Mouse (Mus musculus) liver, adult 2 months (tissue): ENCODE results near the gene Clhc1. TPM values are rescaled to one million over a fixed set of nuclear protein-coding genes. Genes with fewer than 3 reads are reported as not detected.
"Not testable (repeated sequence)": the region's sequence is repeated elsewhere in the genome, so short reads cannot be mapped to it uniquely, and the experiment has no call there.

Source experiments
- DNase-seq: peaks from one replicate; pipeline ENCODE4 v3.0.0-alpha.2; 2011; ENCODE audit warnings: low read depth, low spot score; ENCODE audit errors: extremely low read depth
- H3K27ac ChIP-seq: fragments of 200-500 bp; replicated peaks from 2 replicates; pipeline ENCODE4 v1.5.1; 2012; ENCODE audit warnings: low read depth, mild to moderate bottlenecking, control low read depth, inconsistent platforms, low read length; ENCODE audit not compliant: insufficient read depth
- H3K27me3 ChIP-seq: fragments of 200-500 bp; 2 replicates; pipeline ENCODE4 v1.6.1; 2012; ENCODE audit warnings: mild to moderate bottlenecking, moderate library complexity, low read length, inconsistent platforms; ENCODE audit not compliant: control insufficient read depth, insufficient read depth
- H3K36me3 ChIP-seq: fragments of 200-500 bp; 2 replicates; pipeline ENCODE4 v1.6.1; 2012; ENCODE audit warnings: low read length, inconsistent platforms; ENCODE audit not compliant: control insufficient read depth, insufficient read depth
- H3K4me1 ChIP-seq: fragments of 200-500 bp; 2 replicates; pipeline ENCODE4 v1.6.1; 2011; ENCODE audit warnings: low read length; ENCODE audit not compliant: control insufficient read depth, insufficient read depth
- H3K4me3 ChIP-seq: fragments of 200-500 bp; 2 replicates; pipeline ENCODE4 v1.5.1; 2011; ENCODE audit warnings: low read depth, mild to moderate bottlenecking, control low read depth, low read length, moderate library complexity; ENCODE audit not compliant: insufficient read depth
- H3K79me2 ChIP-seq: fragments of 200-500 bp; 2 replicates; pipeline ENCODE4 v1.6.1; 2012; ENCODE audit warnings: inconsistent platforms, mild to moderate bottlenecking, low read length, moderate library complexity; ENCODE audit not compliant: control insufficient read depth, insufficient read depth
- H3K9ac ChIP-seq: fragments of 200-500 bp; 2 replicates; pipeline ENCODE4 v1.6.1; 2012; ENCODE audit warnings: low read depth, mild to moderate bottlenecking, control low read depth, inconsistent platforms, low read length
- CTCF ChIP-seq: fragments of 200-500 bp; IDR thresholded peaks from 2 replicates; pipeline ENCODE4 v1.5.1; 2011; ENCODE audit warnings: low read depth, low read length, control low read depth
- POLR2A ChIP-seq: fragments of 200-500 bp; IDR thresholded peaks from 2 replicates; pipeline ENCODE4 v1.6.1; 2011; ENCODE audit warnings: low read length, control low read depth; ENCODE audit not compliant: insufficient read depth; ENCODE audit errors: extremely low read depth
- WGBS: fragments of 180-500 bp; shearing (Covaris S2); methylation state at CpG from one replicate; pipeline ENCODE4 v1.1.7; 2018; 5-methylcytosine and 5-hydroxymethylcytosine counted together
- polyA plus RNA-seq: library from polyadenylated mRNA; depleted of rRNA; stranded (reverse); fragments of >200 nt; gene quantifications from 2 replicates; pipeline ENCODE4 v1.2.3, GENCODE M21; 2012
- total RNA-seq: library from RNA; depleted of rRNA; stranded (reverse); fragments of >200 nt; gene quantifications from 2 replicates; pipeline ENCODE4 v1.2.3, GENCODE M21; 2014

The Clhc1 gene
- total and polyA plus RNA-seq, 2 experiments: 0.28 TPM; not detected in 1

DNA sequence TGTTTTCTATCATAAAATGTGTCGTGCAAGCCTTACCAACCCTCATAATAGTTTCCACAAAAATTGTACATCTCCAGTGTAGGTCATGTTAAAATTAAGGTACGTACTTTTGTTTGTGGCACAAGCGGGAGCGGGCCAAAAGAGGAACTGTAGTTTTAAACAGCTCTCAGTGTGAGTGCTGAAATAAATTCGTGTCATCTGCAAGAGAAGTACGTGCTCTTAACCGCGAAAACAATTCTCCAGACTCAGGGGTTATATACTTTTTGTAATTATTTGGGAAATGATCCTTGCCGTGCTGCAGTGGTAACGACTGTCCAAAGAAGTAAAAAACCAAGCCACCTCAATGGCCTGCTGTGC lies 33.4 kb upstream of the Clhc1 start:
- peak overlapping the region; percentile 79 for H3K9ac ChIP-seq
- no peaks in the 10 kb centered on the region for H3K27me3 ChIP-seq
- WGBS: 14% methylated on average over 10 of the region's 10 CpGs
- peaks cover 9% of the 10 kb centered on the region for H3K36me3 ChIP-seq
- H3K79me2 ChIP-seq: no peaks in the 10 kb centered on the region; the same call in 1 of the 2 replicates
- TF ChIP-seq POLR2A (no peak), CTCF (no peak)
- H3K4me3 ChIP-seq: peak overlapping the region; percentile 87
- H3K27ac ChIP-seq: no peak overlapping the region
- peak; percentile 24 for DNase-seq
- H3K4me1 ChIP-seq: peaks cover 1% of the 10 kb centered on the region; the same call in 1 of the 2 replicates

DNA sequence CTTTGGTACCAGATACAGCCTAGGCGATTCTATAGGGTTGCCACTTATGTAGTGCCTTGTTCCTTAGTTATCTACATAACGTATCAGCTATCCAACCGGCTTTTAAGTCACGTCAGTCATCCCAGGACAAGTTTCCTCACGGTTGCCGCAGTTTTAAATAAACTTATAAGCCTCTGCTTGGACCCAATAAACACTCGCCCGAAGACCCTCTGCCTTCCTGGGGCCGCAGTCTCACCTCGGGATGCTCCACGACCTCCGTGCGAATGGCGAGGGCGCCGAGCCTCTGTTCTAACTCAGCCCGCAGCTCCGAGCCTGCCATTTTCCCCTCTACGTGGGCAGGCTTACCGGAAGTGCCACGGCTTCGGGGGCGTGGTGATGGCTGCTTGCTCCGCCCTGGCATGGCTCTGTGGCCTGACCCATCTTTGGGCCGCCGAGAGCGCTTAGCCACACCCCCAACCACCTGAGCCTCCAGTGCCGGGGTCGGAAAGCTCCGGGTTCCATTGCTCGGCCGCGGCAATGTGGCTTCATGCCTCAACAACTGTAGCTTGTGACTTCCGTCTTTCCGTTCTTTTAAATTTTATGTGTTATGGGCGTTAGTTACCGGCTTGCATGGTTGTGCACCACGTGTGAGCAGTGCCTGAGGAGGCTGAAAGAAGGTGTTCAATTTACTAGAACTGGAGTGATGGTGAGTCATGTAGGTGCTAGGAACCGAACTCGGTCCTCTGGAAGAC lies 32.9 kb upstream of the Clhc1 start, which contains the start of gene Prorsd1:
Gene Prorsd1, minus strand, starts transcription at position 352 of the 731 bp plus-strand sequence.
- 2% methylated on average over 40 of the region's 40 CpGs for WGBS
- peak; percentile 83 for DNase-seq
- peaks cover 9% of the 10 kb centered on the region for H3K36me3 ChIP-seq
- TF ChIP-seq CTCF (no peak), POLR2A (peak; percentile 85)
- H3K79me2 ChIP-seq: no peaks in the 10 kb centered on the region; the same call in 1 of the 2 replicates
- peak within 1 kb of the TSS; percentile 87 for H3K4me3 ChIP-seq
- peak within 1 kb of the TSS; percentile 79 for H3K9ac ChIP-seq
- peak within 1 kb of the TSS; percentile 40 for H3K27ac ChIP-seq
- peaks cover 1% of the 10 kb centered on the region; the same call in 1 of the 2 replicates for H3K4me1 ChIP-seq
- H3K27me3 ChIP-seq: no peaks in the 10 kb centered on the region

DNA sequence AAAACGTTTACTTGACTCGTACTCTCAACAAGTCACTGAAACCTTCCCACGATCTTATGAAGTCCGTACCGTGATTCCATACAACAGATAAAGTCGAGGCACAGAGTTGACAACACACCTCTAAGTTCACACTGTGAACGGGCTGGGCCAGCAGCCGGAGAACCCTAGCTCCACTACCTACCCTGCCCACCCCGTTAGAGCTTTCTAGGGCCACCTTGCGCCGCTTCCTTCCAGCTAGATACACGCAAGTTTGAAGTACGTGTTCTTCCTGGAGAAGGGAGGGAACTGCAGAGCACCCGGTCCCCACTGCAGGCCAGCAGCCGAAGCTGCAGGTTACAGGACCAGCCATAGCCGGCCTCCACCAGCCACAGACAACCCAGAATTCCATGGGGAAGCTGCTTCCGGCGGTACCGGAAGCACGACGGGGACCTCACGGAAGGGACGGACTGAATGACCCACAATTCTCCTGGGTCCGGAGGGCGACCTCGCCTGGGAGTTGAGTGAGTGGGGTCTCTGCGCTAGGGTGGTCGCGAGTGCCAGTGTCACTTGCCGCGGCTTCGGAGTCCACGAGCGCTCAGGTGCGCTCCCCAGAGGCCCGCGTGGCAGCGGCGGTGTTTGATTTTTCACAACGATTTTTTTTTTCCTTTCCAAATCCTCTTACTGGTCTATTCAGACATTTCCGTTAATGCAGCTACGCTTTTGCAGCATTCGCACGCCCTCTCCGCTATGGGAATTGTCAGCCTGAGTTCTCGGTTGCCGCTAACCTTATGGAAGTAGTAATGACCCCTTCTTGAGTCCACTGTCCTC lies 21.6 kb upstream of the Clhc1 start, which contains the start of gene Mtif2:
Gene Mtif2, plus strand, starts transcription at position 421 of the 807 bp plus-strand sequence.
- TF ChIP-seq POLR2A: peak; percentile 85
- TF ChIP-seq CTCF: no peak
- peaks cover 9% of the 10 kb centered on the region for H3K4me1 ChIP-seq
- peak; percentile 82 for DNase-seq
- WGBS: 3% methylated on average over 47 of the region's 47 CpGs
- peak within 1 kb of the TSS; percentile 80 for H3K27ac ChIP-seq
- peak within 1 kb of the TSS; percentile 91 for H3K9ac ChIP-seq
- peaks cover 9% of the 10 kb centered on the region for H3K36me3 ChIP-seq
- H3K79me2 ChIP-seq: no peaks in the 10 kb centered on the region; the same call in 1 of the 2 replicates
- H3K27me3 ChIP-seq: no peaks in the 10 kb centered on the region
- H3K4me3 ChIP-seq: peak within 1 kb of the TSS; percentile 92

DNA sequence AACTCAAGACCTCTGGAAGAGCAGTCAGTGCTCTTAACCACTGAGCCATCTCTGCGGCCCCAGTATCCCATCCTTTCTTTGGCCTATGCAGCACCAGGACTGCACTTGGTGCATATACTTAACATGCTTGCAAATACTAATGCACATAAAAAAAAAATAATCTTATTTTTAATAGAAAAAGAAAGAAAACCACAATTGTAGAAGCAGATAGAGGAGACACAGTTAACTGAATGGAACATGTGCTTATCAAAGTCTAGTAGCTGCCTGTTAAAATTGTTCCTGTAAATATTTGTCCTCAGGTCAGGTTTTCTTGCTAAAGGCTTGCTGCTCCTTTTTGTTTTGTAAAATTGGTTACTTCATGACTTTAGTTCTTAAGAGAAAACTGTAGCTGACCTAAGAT lies 9.5 kb upstream of the Clhc1 start:
- Histone ChIP-seq H3K9ac (no peak overlapping the region), H3K27me3 (no peaks in the 10 kb centered on the region), H3K36me3 (peaks cover 52% of the 10 kb centered on the region), H3K4me1 (no peaks in the 10 kb centered on the region), H3K27ac (no peak overlapping the region), H3K4me3 (no peak overlapping the region), H3K79me2 (no peaks in the 10 kb centered on the region)
- 100% methylated on average over 1 of the region's 1 CpGs for WGBS
- TF ChIP-seq CTCF: no peak
- DNase-seq: no peak

DNA sequence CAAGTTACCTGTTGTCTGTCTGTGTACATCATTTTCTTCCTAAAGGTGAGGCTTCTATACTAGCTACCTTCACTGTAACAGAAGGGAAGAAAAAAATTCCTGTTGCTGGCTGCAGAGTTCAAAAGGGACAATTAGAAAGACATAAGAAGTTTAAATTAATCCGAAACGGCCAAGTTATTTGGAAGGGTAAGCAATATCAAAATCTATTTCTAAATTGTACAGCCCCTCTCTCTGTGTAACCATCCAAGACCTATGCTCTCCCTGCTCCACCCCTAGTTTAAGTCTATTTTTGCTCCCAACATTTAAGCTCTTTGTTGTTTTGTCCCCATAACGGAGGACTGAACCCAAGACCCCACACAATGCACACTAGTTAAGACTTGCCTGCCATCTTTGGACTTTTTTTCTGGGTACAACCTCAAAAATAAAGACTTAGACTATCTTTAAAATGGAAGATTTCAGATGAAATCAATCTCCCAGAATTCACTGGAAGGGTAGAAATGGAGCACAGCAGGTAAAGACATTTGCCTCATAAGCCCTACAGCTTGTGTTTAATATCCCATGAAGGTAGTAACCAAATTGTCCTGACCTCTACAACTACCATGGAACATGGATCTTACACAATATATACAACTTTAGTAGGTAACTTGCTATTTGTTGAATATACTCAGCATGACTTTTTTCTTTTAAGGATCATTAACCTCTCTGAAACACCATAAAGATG lies 3.4 kb upstream of the Clhc1 start:
- Histone ChIP-seq H3K4me3 (no peak overlapping the region), H3K27ac (no peak overlapping the region), H3K79me2 (peaks cover 5% of the 10 kb centered on the region; the same call in 1 of the 2 replicates), H3K9ac (no peak overlapping the region), H3K36me3 (peaks cover 40% of the 10 kb centered on the region), H3K4me1 (0 out of 2 replicates have a peak, but pooled peaks cover 8% of the 10 kb centered on the region), H3K27me3 (no peaks in the 10 kb centered on the region)
- TF ChIP-seq POLR2A (no peak), CTCF (no peak)
- DNase-seq: no peak
- WGBS: 95% methylated on average over 3 of the region's 3 CpGs

DNA sequence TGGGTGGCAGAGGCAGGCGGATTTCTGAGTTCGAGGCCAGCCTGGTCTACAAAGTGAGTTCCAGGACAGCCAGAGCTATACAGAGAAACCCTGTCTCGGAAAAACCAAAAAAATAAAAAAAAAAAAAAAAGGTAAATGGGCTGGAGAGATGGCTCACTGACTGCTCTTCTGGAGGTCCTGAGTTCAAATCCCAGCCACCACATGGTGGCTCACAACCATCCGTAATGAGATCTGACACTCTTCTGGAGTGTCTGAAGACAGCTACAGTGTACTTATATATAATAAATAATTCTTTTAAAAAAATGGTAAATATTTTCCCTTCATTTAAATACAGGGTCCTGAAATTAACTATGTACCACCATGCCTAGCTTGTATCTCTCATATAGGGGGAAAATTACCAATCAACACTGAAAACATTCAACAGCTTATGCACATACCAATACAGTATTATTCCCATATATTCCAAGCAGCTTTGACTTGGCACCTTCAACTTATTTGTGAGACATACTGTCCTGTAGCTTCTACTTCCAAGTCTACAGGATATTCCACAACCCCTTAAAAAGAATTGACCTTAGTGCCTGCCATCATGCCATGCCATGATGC lies 2.5 kb upstream of the Clhc1 start:
- H3K36me3 ChIP-seq: peaks cover 38% of the 10 kb centered on the region
- WGBS: 94% methylated on average over 4 of the region's 4 CpGs
- H3K79me2 ChIP-seq, H3K27me3 ChIP-seq, H3K9ac ChIP-seq, H3K27ac ChIP-seq, H3K4me3 ChIP-seq, DNase-seq, H3K4me1 ChIP-seq: not testable (repeated sequence)

DNA sequence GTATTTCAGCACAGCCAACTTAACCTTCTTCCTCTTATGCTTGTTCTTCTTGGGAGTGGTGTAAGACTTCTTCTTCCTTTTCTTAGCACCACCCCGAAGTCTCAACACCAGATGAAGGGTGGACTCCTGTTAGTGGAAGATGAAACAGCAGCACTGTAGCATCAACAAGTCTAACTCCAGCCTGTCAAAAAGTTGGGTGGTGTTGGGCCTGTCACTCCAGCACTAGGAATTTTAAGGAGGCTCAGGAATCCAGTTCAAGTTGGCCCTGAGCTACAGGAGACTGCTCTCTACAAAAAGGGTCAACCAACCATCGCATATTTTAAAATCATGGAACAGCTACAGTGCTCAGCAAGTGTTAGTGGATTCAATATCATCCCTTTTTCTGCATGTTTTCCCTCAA lies 1.5 kb upstream of the Clhc1 start:
- not testable (repeated sequence) for H3K4me1 ChIP-seq, H3K9ac ChIP-seq, H3K27me3 ChIP-seq, H3K79me2 ChIP-seq, H3K27ac ChIP-seq, DNase-seq, H3K4me3 ChIP-seq
- H3K36me3 ChIP-seq: peaks cover 32% of the 10 kb centered on the region
- 74% methylated on average over 2 of the region's 2 CpGs for WGBS
